Mouse (Mus musculus): ENCODE data around the gene Nxpe4. TPM values are rescaled to one million over a fixed set of nuclear protein-coding genes. Genes with fewer than 3 reads are reported as not detected.
"Not testable (repeated sequence)": the region's sequence is repeated elsewhere in the genome, so short reads cannot be mapped to it uniquely, and the experiment has no call there.

Gene Nxpe4
- polyA plus RNA-seq, 1 experiment from 2014 or later: 7.4 TPM

GRCm38 (mm10) chr9:48290281-48290680 is 128.5 kb downstream of the Nxpe4 start:
- Histone ChIP-seq H3K27ac (ENCODE audit: low read length) (no peak overlapping the region), H3K27me3 (replicated peaks; ENCODE audit: control insufficient read depth, insufficient read depth, low read length) (no peaks in the 10 kb centered on the region), H3K36me3 (ENCODE audit: control insufficient read depth, insufficient read depth) (no peaks in the 10 kb centered on the region), H3K9ac (replicated peaks; ENCODE audit: low read depth, low read length) (no peak overlapping the region), H3K4me1 (replicated peaks; ENCODE audit: control insufficient read depth, insufficient read depth, low read length) (no peaks in the 10 kb centered on the region), H3K4me3 (replicated peaks; ENCODE audit: low read length) (no peak overlapping the region), H3K4me2 (ENCODE audit: low read length) (no peak overlapping the region), H3K9me3 (ENCODE audit: control insufficient read depth, low read length) (no peaks in the 10 kb centered on the region)
- 79% methylated on average over 1 of the region's 1 CpGs for WGBS
- no peak for ATAC-seq

GRCm38 (mm10) chr9:48294754-48295153 is 132.9 kb downstream of the Nxpe4 start:
- H3K4me1 ChIP-seq (replicated peaks; ENCODE audit: control insufficient read depth, insufficient read depth, low read length): no peaks in the 10 kb centered on the region
- WGBS: 65% methylated on average over 2 of the region's 2 CpGs
- no peak overlapping the region for H3K4me2 ChIP-seq (ENCODE audit: low read length)
- H3K27ac ChIP-seq (ENCODE audit: low read length): no peak overlapping the region
- no peaks in the 10 kb centered on the region for H3K36me3 ChIP-seq (ENCODE audit: control insufficient read depth, insufficient read depth)
- no peak for ATAC-seq
- no peaks in the 10 kb centered on the region for H3K27me3 ChIP-seq (replicated peaks; ENCODE audit: control insufficient read depth, insufficient read depth, low read length)
- H3K9ac ChIP-seq (replicated peaks; ENCODE audit: low read depth, low read length): no peak overlapping the region
- no peak overlapping the region for H3K4me3 ChIP-seq (replicated peaks; ENCODE audit: low read length)
- H3K9me3 ChIP-seq (ENCODE audit: control insufficient read depth, low read length): no peaks in the 10 kb centered on the region

- no peaks in the 10 kb centered on the region for H3K27me3 ChIP-seq (replicated peaks; ENCODE audit: control insufficient read depth, insufficient read depth, low read length)
- no peak overlapping the region for H3K4me2 ChIP-seq (ENCODE audit: low read length)
- whole genome bisulfite sequencing: 93% methylated on average over 7 of the region's 7 CpGs
- no peak overlapping the region for H3K9ac ChIP-seq (replicated peaks; ENCODE audit: low read depth, low read length)
- H3K27ac ChIP-seq (ENCODE audit: low read length): no peak overlapping the region
- H3K4me1 ChIP-seq (replicated peaks; ENCODE audit: control insufficient read depth, insufficient read depth, low read length): no peaks in the 10 kb centered on the region
- H3K4me3 ChIP-seq (replicated peaks; ENCODE audit: low read length): no peak overlapping the region
- ATAC-seq: no peak
- no peaks in the 10 kb centered on the region for H3K36me3 ChIP-seq (ENCODE audit: control insufficient read depth, insufficient read depth)
- no peaks in the 10 kb centered on the region for H3K9me3 ChIP-seq (ENCODE audit: control insufficient read depth, low read length)
These were observed 137.2 kb downstream of the Nxpe4 start for GRCm38 (mm10) chr9:48298983-48299382.

GRCm38 (mm10) chr9:48303564-48303963 is 141.7 kb downstream of the Nxpe4 start:
- 29% methylated on average over 5 of the region's 5 CpGs for WGBS
- not testable (repeated sequence) for ATAC-seq; H3K4me3 ChIP-seq (replicated peaks; ENCODE audit: low read length); H3K27me3 ChIP-seq (replicated peaks; ENCODE audit: control insufficient read depth, insufficient read depth, low read length); H3K9ac ChIP-seq (replicated peaks; ENCODE audit: low read depth, low read length); H3K4me2 ChIP-seq (ENCODE audit: low read length); H3K27ac ChIP-seq (ENCODE audit: low read length); H3K4me1 ChIP-seq (replicated peaks; ENCODE audit: control insufficient read depth, insufficient read depth, low read length); H3K36me3 ChIP-seq (ENCODE audit: control insufficient read depth, insufficient read depth); H3K9me3 ChIP-seq (ENCODE audit: control insufficient read depth, low read length)

GRCm38 (mm10) chr9:48311241-48311640 is 149.4 kb downstream of the Nxpe4 start:
- Histone ChIP-seq H3K36me3 (ENCODE audit: control insufficient read depth, insufficient read depth) (no peaks in the 10 kb centered on the region), H3K9ac (replicated peaks; ENCODE audit: low read depth, low read length) (no peak overlapping the region), H3K4me2 (ENCODE audit: low read length) (no peak overlapping the region), H3K27ac (ENCODE audit: low read length) (no peak overlapping the region), H3K4me3 (replicated peaks; ENCODE audit: low read length) (no peak overlapping the region), H3K27me3 (replicated peaks; ENCODE audit: control insufficient read depth, insufficient read depth, low read length) (no peaks in the 10 kb centered on the region), H3K4me1 (replicated peaks; ENCODE audit: control insufficient read depth, insufficient read depth, low read length) (peaks cover 4% of the 10 kb centered on the region; the same call in 1 of the 2 replicates), H3K9me3 (ENCODE audit: control insufficient read depth, low read length) (no peaks in the 10 kb centered on the region)
- WGBS: 88% methylated on average over 5 of the region's 5 CpGs
- ATAC-seq: no peak

- 9% methylated on average over 3 of the region's 3 CpGs for WGBS
- H3K9me3 ChIP-seq (ENCODE audit: control insufficient read depth, low read length): no peaks in the 10 kb centered on the region
- H3K4me1 ChIP-seq (replicated peaks; ENCODE audit: control insufficient read depth, insufficient read depth, low read length): peaks cover 4% of the 10 kb centered on the region; the same call in 1 of the 2 replicates
- ATAC-seq: peak; percentile 33; the same call in 1 of the 2 replicates
- no peaks in the 10 kb centered on the region for H3K36me3 ChIP-seq (ENCODE audit: control insufficient read depth, insufficient read depth)
- H3K9ac ChIP-seq (replicated peaks; ENCODE audit: low read depth, low read length): no peak overlapping the region
- H3K27me3 ChIP-seq (replicated peaks; ENCODE audit: control insufficient read depth, insufficient read depth, low read length): no peaks in the 10 kb centered on the region
- no peak overlapping the region for H3K4me2 ChIP-seq (ENCODE audit: low read length)
- H3K27ac ChIP-seq (ENCODE audit: low read length): no peak overlapping the region
- H3K4me3 ChIP-seq (replicated peaks; ENCODE audit: low read length): no peak overlapping the region
These were observed 152.4 kb downstream of the Nxpe4 start for GRCm38 (mm10) chr9:48314194-48314593.

- Histone ChIP-seq H3K9ac (replicated peaks; ENCODE audit: low read depth, low read length) (no peak overlapping the region), H3K27ac (ENCODE audit: low read length) (no peak overlapping the region), H3K4me3 (replicated peaks; ENCODE audit: low read length) (no peak overlapping the region), H3K4me2 (ENCODE audit: low read length) (no peak overlapping the region), H3K9me3 (ENCODE audit: control insufficient read depth, low read length) (no peaks in the 10 kb centered on the region), H3K36me3 (ENCODE audit: control insufficient read depth, insufficient read depth) (no peaks in the 10 kb centered on the region), H3K4me1 (replicated peaks; ENCODE audit: control insufficient read depth, insufficient read depth, low read length) (peaks cover 4% of the 10 kb centered on the region; the same call in 1 of the 2 replicates), H3K27me3 (replicated peaks; ENCODE audit: control insufficient read depth, insufficient read depth, low read length) (no peaks in the 10 kb centered on the region)
- WGBS: 91% methylated on average over 1 of the region's 1 CpGs
- no peak for ATAC-seq
These were observed 154.0 kb downstream of the Nxpe4 start for GRCm38 (mm10) chr9:48315825-48316224.

GRCm38 (mm10) chr9:48326338-48326737 is 164.5 kb downstream of the Nxpe4 start:
- H3K4me2 ChIP-seq (ENCODE audit: low read length): no peak overlapping the region
- H3K4me1 ChIP-seq (replicated peaks; ENCODE audit: control insufficient read depth, insufficient read depth, low read length): no peaks in the 10 kb centered on the region
- WGBS: 96% methylated on average over 9 of the region's 9 CpGs
- H3K9me3 ChIP-seq (ENCODE audit: control insufficient read depth, low read length): no peaks in the 10 kb centered on the region
- no peaks in the 10 kb centered on the region for H3K36me3 ChIP-seq (ENCODE audit: control insufficient read depth, insufficient read depth)
- ATAC-seq: no peak
- no peak overlapping the region for H3K9ac ChIP-seq (replicated peaks; ENCODE audit: low read depth, low read length)
- H3K27me3 ChIP-seq (replicated peaks; ENCODE audit: control insufficient read depth, insufficient read depth, low read length): no peaks in the 10 kb centered on the region
- no peak overlapping the region for H3K27ac ChIP-seq (ENCODE audit: low read length)
- H3K4me3 ChIP-seq (replicated peaks; ENCODE audit: low read length): no peak overlapping the region

- Histone ChIP-seq H3K9me3 (ENCODE audit: control insufficient read depth, low read length) (no peaks in the 10 kb centered on the region), H3K4me2 (ENCODE audit: low read length) (no peak overlapping the region), H3K4me1 (replicated peaks; ENCODE audit: control insufficient read depth, insufficient read depth, low read length) (no peaks in the 10 kb centered on the region), H3K27ac (ENCODE audit: low read length) (no peak overlapping the region), H3K27me3 (replicated peaks; ENCODE audit: control insufficient read depth, insufficient read depth, low read length) (no peaks in the 10 kb centered on the region), H3K9ac (replicated peaks; ENCODE audit: low read depth, low read length) (no peak overlapping the region), H3K36me3 (ENCODE audit: control insufficient read depth, insufficient read depth) (no peaks in the 10 kb centered on the region), H3K4me3 (replicated peaks; ENCODE audit: low read length) (no peak overlapping the region)
- 90% methylated on average over 7 of the region's 7 CpGs for WGBS
- no peak for ATAC-seq
These were observed 167.8 kb downstream of the Nxpe4 start for GRCm38 (mm10) chr9:48329597-48329996.

GRCm38 (mm10) chr9:48338783-48339455 is 177.1 kb downstream of the Nxpe4 start:
- 87% methylated on average over 4 of the region's 4 CpGs for WGBS
- H3K4me2 ChIP-seq (ENCODE audit: low read length): no peak overlapping the region
- no peak for ATAC-seq

More at GRCm38 (mm10) chr9:48338783-48339455, 177.1 kb downstream of the Nxpe4 start:
- Histone ChIP-seq H3K4me1 (replicated peaks; ENCODE audit: control insufficient read depth, insufficient read depth, low read length) (no peaks in the 10 kb centered on the region), H3K9ac (replicated peaks; ENCODE audit: low read depth, low read length) (no peak overlapping the region), H3K9me3 (ENCODE audit: control insufficient read depth, low read length) (no peaks in the 10 kb centered on the region), H3K27me3 (replicated peaks; ENCODE audit: control insufficient read depth, insufficient read depth, low read length) (no peaks in the 10 kb centered on the region), H3K4me3 (replicated peaks; ENCODE audit: low read length) (no peak overlapping the region), H3K36me3 (ENCODE audit: control insufficient read depth, insufficient read depth) (no peaks in the 10 kb centered on the region), H3K27ac (ENCODE audit: low read length) (no peak overlapping the region)
